Mouse (Mus musculus) C2C12 (cell line): ENCODE results near the gene Pnn.

ENCODE experiments used
- CEBPB ChIP-seq: IDR thresholded peaks from one replicate; pipeline ENCODE4 v1.6.1; 2011; ENCODE audit warnings: low read depth, mild to moderate bottlenecking, control low read depth, moderate library complexity
- CTCF ChIP-seq: IDR thresholded peaks from one replicate; pipeline ENCODE4 v1.5.1; 2011; ENCODE audit not compliant: control insufficient read depth, insufficient read depth, insufficient read length
- FOSL1 ChIP-seq: IDR thresholded peaks from one replicate; pipeline ENCODE4 v1.8.0; 2011; ENCODE audit warnings: mild to moderate bottlenecking, low read length; ENCODE audit not compliant: poor library complexity, insufficient read depth, severe bottlenecking
- MAX ChIP-seq: IDR thresholded peaks from one replicate; pipeline ENCODE4 v1.6.1; 2011; ENCODE audit warnings: mild to moderate bottlenecking, control low read depth
- MYOD1 ChIP-seq: IDR thresholded peaks from one replicate; pipeline ENCODE4 v1.6.1; 2011; ENCODE audit warnings: low read depth; ENCODE audit not compliant: control insufficient read depth, insufficient read length
- MYOG ChIP-seq: IDR thresholded peaks from one replicate; pipeline ENCODE4 v1.6.1; 2011; ENCODE audit not compliant: control insufficient read depth, insufficient read length; ENCODE audit errors: extremely low read depth
- USF1 ChIP-seq: IDR thresholded peaks from one replicate; pipeline ENCODE4 v1.6.1; 2011; ENCODE audit warnings: low read depth, mild to moderate bottlenecking, control low read depth, moderate library complexity

DNA sequence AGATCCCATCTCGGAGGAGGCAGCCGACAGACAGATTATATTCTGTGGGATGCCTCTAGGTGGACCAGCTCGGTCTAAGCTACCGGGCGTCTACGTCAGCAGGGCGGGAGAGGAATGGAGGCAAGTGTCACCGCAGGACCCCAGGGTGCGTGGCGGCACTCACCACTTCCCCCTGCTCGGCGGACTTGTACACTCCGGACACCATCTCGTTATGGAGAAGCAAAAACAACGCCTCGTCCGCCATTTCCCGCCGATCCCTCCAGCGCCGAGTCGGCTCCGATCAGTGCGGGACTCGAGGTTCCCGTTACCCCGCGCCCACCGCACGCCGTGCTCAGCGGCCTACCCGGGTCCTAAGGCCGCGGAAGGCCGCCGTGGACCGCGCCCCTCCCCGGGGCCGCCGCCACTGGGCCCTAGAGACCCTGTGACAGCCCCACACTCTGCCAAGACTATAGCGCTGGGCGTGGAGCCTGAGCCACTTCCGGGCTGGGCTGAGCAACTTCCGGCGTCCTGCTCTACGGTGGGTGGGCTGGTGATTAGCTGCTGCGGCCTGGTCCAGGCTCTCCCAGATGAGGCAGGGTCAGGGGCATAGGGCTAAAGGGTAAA is 5.6 kb upstream of the Pnn start, which contains the start of gene Trappc6b:
- TF ChIP-seq CTCF (no peak), USF1 (no peak), CEBPB (no peak), MYOG (no peak), MYOD1 (no peak), MAX (no peak), FOSL1 (no peak)
